Mouse (Mus musculus): Measurements from ENCODE around the gene Hykk.
"Not testable (repeated sequence)": the region's sequence is repeated elsewhere in the genome, so short reads cannot be mapped to it uniquely, and the experiment has no call there.

The Hykk gene

GRCm38 (mm10) chr9:54917010-54917677 lies at the start of gene Hykk:
Gene Hykk, plus strand, starts transcription at chr9:54917283.
- DNase-seq (ENCODE audit: low read depth) = peak; percentile 58

GRCm38 (mm10) chr9:54878759-54879158 lies 38.3 kb upstream of the Hykk start:
- no peak for DNase-seq (ENCODE audit: low read depth)

- no peak for DNase-seq (ENCODE audit: low read depth)
Observed at GRCm38 (mm10) chr9:54892111-54892510, 25.0 kb upstream of the Hykk start.

- DNase-seq (ENCODE audit: low read depth) = no peak
Observed at GRCm38 (mm10) chr9:54897097-54897496, 20.0 kb upstream of the Hykk start.

GRCm38 (mm10) chr9:54909446-54909845 lies 7.6 kb upstream of the Hykk start:
- no peak for DNase-seq (ENCODE audit: low read depth)

- no peak for DNase-seq (ENCODE audit: low read depth)
Observed at GRCm38 (mm10) chr9:54915576-54915975, 1.5 kb upstream of the Hykk start.

- DNase-seq (ENCODE audit: low read depth) = no peak
Observed at GRCm38 (mm10) chr9:54916401-54916800, 682 bp upstream of the Hykk start.

GRCm38 (mm10) chr9:54918191-54918590 lies 1.1 kb downstream of the Hykk start:
- no peak for DNase-seq (ENCODE audit: low read depth)

- no peak for DNase-seq (ENCODE audit: low read depth)
Observed at GRCm38 (mm10) chr9:54918781-54919180, 1.7 kb downstream of the Hykk start.

- DNase-seq (ENCODE audit: low read depth) = no peak
Observed at GRCm38 (mm10) chr9:54919946-54920345, 2.9 kb downstream of the Hykk start.

GRCm38 (mm10) chr9:54930741-54931140 lies 13.7 kb downstream of the Hykk start:
- no peak for DNase-seq (ENCODE audit: low read depth)

- no peak for DNase-seq (ENCODE audit: low read depth)
Observed at GRCm38 (mm10) chr9:54931765-54932164, 14.7 kb downstream of the Hykk start.

GRCm38 (mm10) chr9:54932379-54932778 lies 15.3 kb downstream of the Hykk start:
- DNase-seq (ENCODE audit: low read depth) = no peak

GRCm38 (mm10) chr9:54942071-54942470 lies 25.0 kb downstream of the Hykk start:
- no peak for DNase-seq (ENCODE audit: low read depth)

- DNase-seq (ENCODE audit: low read depth) = no peak
Observed at GRCm38 (mm10) chr9:54944467-54944866, 27.4 kb downstream of the Hykk start.

GRCm38 (mm10) chr9:54946256-54946655 lies 29.2 kb downstream of the Hykk start:
- no peak for DNase-seq (ENCODE audit: low read depth)

- no peak for DNase-seq (ENCODE audit: low read depth)
Observed at GRCm38 (mm10) chr9:54949465-54949864, 32.4 kb downstream of the Hykk start.

- not testable (repeated sequence) for DNase-seq (ENCODE audit: low read depth)
Observed at GRCm38 (mm10) chr9:54950162-54950561, 33.1 kb downstream of the Hykk start.

GRCm38 (mm10) chr9:54950575-54951321 lies 33.7 kb downstream of the Hykk start, which contains the start of the genes Psma4 and AY074887:
Gene Psma4, plus strand, starts transcription at chr9:54950790.
Gene AY074887, minus strand, starts transcription at chr9:54950998.
- DNase-seq (ENCODE audit: low read depth) = peak; percentile 86

- DNase-seq (ENCODE audit: low read depth) = no peak
Observed at GRCm38 (mm10) chr9:54961059-54961458, 44.0 kb downstream of the Hykk start.

- no peak for DNase-seq (ENCODE audit: low read depth)
Observed at GRCm38 (mm10) chr9:54963669-54964068, 46.6 kb downstream of the Hykk start.

- DNase-seq (ENCODE audit: low read depth) = no peak
Observed at GRCm38 (mm10) chr9:54969972-54970637, 53.0 kb downstream of the Hykk start.

- no peak for DNase-seq (ENCODE audit: low read depth)
Observed at GRCm38 (mm10) chr9:54980674-54981073, 63.6 kb downstream of the Hykk start, which contains the start of gene Chrna5. Gene Chrna5, plus strand, starts transcription at chr9:54980880.

Measured in c-Kit-positive CD71-positive TER-119-negative erythroid progenitor cells, embryonic 14.5 days (primary cell).